Comparison of ENCODE assay signal across 21 mouse cellular contexts in the genomic region with DNA sequence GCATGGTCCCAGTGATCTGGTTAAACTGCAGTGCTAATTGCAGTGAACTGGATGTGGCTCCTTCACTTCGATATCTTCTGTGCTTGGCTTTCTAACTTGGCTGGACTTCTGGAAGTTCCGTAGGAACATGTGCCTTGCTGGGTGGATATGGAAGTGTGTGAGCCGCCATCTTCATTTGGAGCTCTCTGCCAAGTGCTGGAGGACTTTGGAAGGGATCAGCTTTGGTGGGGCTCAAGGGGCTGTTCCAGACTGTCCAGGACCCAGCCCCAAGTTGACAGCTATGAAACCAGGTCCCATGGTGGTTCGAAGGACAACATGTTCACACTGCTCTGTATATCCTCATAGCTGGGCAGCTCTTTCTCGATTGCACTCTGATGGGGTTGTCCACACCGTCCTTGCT. TPM values are rescaled to one million over a fixed set of nuclear protein-coding genes. Genes with fewer than 3 reads are reported as not detected.
"Had no signal": no experiment of that assay in that cellular context is flagged by ENCODE, and none has a peak within 500 bp of the region (broad histone marks: within the 10 kb centered on the region; RNA-seq: fewer than 3 reads in every experiment).

No protein-coding gene starts in this region.

- H3K4me1 ChIP-seq: liver, embryonic 15.5 days; neural tube, embryonic 13.5 days had no signal

- DNase-seq: kidney, postnatal 10 days; left cerebral cortex, postnatal 4 days; lung, postnatal 10 days; lung, postnatal 4 days; midbrain, embryonic 14.5 days; retina, postnatal 1 day; right cerebral cortex, postnatal 4 days; spleen, adult 18-20 months; thymus, postnatal 4 days had no signal

- H3K9me3 ChIP-seq: limb, embryonic 13.5 days; liver, embryonic 15.5 days; midbrain, embryonic 10.5 days; neural tube, embryonic 13.5 days had no signal

- H3K27ac ChIP-seq: limb, embryonic 13.5 days; liver, embryonic 15.5 days; neural tube, embryonic 13.5 days had no signal

- H3K4me2 ChIP-seq: limb, embryonic 13.5 days; liver, embryonic 15.5 days; lung, embryonic 14.5 days; neural tube, embryonic 13.5 days had no signal

- H3K27me3 ChIP-seq: limb, embryonic 13.5 days; liver, embryonic 15.5 days; neural tube, embryonic 13.5 days had no signal

- H3K4me3 ChIP-seq: limb, embryonic 13.5 days; liver, embryonic 15.5 days; midbrain, embryonic 10.5 days; neural tube, embryonic 13.5 days had no signal

- H3K36me3 ChIP-seq: limb, embryonic 13.5 days; liver, embryonic 15.5 days; midbrain, embryonic 10.5 days; neural tube, embryonic 13.5 days had no signal

- H3K9ac ChIP-seq: limb, embryonic 13.5 days; liver, embryonic 15.5 days; lung, embryonic 14.5 days; neural tube, embryonic 13.5 days had no signal

RNA-seq across cellular contexts. Expression of a gene that starts 41.0 kb away (rescaled TPM):
- total RNA-seq: layer of hippocampus, adult 8-10 months; layer of hippocampus, postnatal 14 days; left cerebral cortex, adult 18-20 months; megakaryocyte, adult 5-6 weeks had no signal

RNA-seq across cellular contexts. Expression of a gene that starts 50.2 kb away (rescaled TPM):
- total RNA-seq: layer of hippocampus, adult 8-10 months; layer of hippocampus, postnatal 14 days; left cerebral cortex, adult 18-20 months; left cerebral cortex, postnatal 10 days; left cerebral cortex, postnatal 4 days; liver, adult 2 months; megakaryocyte, adult 5-6 weeks had no signal
- polyA plus RNA-seq: large intestine, adult 2 months; liver, adult 2 months; liver, embryonic 15.5 days; lung, embryonic 14.5 days; midbrain, embryonic 10.5 days; midbrain, embryonic 14.5 days; neural tube, embryonic 13.5 days had no signal
